In the genomic region with DNA sequence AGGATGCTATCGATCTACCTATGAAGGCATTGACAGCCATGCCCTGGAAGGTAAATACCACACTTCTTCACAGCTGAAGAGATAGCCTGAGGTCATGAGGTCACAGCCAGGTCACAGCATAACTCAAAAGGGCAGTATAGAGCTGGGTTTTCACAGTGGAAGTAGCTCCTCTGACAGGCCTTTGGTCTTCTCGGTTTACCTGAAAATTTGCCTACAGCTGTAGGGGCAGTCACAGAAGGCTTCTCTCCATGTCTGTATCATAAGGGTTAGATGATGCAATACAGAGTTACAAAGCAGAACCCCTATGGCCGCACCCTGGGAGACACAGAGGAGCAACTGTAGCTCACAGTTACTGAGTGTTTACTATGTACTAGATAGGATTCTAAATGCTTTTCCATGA, we compare ENCODE assay signal across 17 mouse cellular contexts.
"Had no signal": no experiment of that assay in that cellular context is flagged by ENCODE, and none has a peak within 500 bp of the region (broad histone marks: within the 10 kb centered on the region; RNA-seq: fewer than 3 reads in every experiment).

No protein-coding gene starts in this region.

- H3K27ac ChIP-seq: neural tube, embryonic 12.5 days; neural tube, embryonic 13.5 days; neural tube, embryonic 15.5 days; stomach, embryonic 15.5 days; stomach, postnatal 0 days had no signal

- H3K9me3 ChIP-seq: neural tube, embryonic 12.5 days; neural tube, embryonic 13.5 days; neural tube, embryonic 15.5 days; stomach, embryonic 15.5 days had no signal

- H3K4me1 ChIP-seq: neural tube, embryonic 12.5 days; neural tube, embryonic 13.5 days; neural tube, embryonic 15.5 days; stomach, embryonic 15.5 days had no signal

- H3K27me3 ChIP-seq: neural tube, embryonic 12.5 days; neural tube, embryonic 13.5 days; neural tube, embryonic 15.5 days; stomach, embryonic 15.5 days had no signal

- H3K36me3 ChIP-seq: neural tube, embryonic 12.5 days; neural tube, embryonic 13.5 days; neural tube, embryonic 15.5 days; stomach, embryonic 15.5 days had no signal

- H3K4me3 ChIP-seq: neural tube, embryonic 12.5 days; neural tube, embryonic 13.5 days; neural tube, embryonic 15.5 days; stomach, embryonic 15.5 days had no signal

- H3K9ac ChIP-seq: neural tube, embryonic 12.5 days; neural tube, embryonic 13.5 days; neural tube, embryonic 15.5 days; stomach, embryonic 15.5 days had no signal

- DNase-seq: retina, postnatal 1 day; right cerebral cortex, adult 18-20 months; right cerebral cortex, postnatal 14 days; right cerebral cortex, postnatal 25 days; right cerebral cortex, postnatal 4 days; spleen, adult 18-20 months; thymus, adult 18-20 months; thymus, adult 2 months; thymus, postnatal 14 days; thymus, postnatal 25 days; thymus, postnatal 36 days; thymus, postnatal 4 days had no signal

- H3K4me2 ChIP-seq: neural tube, embryonic 12.5 days; neural tube, embryonic 13.5 days; neural tube, embryonic 15.5 days; stomach, embryonic 15.5 days had no signal
